Mouse (Mus musculus) hindbrain, embryonic 10.5 days (tissue): ENCODE measurements around the gene Ccdc162. TPM values are rescaled to one million over a fixed set of nuclear protein-coding genes. Genes with fewer than 3 reads are reported as not detected.

Source experiments
- DNase-seq: peaks from one replicate; pipeline ENCODE4 v3.0.0-alpha.2; 2017; ENCODE audit warnings: low spot score
- H3K27ac ChIP-seq: fragments of 300-500 bp; sonication (generic); 2 replicates; pipeline ENCODE4 v1.5.1; 2016; ENCODE audit warnings: mild to moderate bottlenecking, moderate library complexity
- H3K27me3 ChIP-seq: fragments of 300-500 bp; sonication (generic); 2 replicates; pipeline ENCODE4 v1.6.1; 2016; ENCODE audit warnings: mild to moderate bottlenecking; ENCODE audit not compliant: poor library complexity, insufficient read depth, severe bottlenecking
- H3K36me3 ChIP-seq: fragments of 300-500 bp; sonication (generic); 2 replicates; pipeline ENCODE4 v1.6.1; 2016; ENCODE audit warnings: mild to moderate bottlenecking, moderate library complexity
- H3K4me1 ChIP-seq: fragments of 300-500 bp; sonication (generic); replicated peaks from 2 replicates; pipeline ENCODE4 v1.6.1; 2016; ENCODE audit warnings: mild to moderate bottlenecking
- H3K4me3 ChIP-seq: fragments of 300-500 bp; sonication (generic); 2 replicates; pipeline ENCODE4 v1.5.1; 2016; ENCODE audit warnings: mild to moderate bottlenecking, moderate library complexity
- H3K9me3 ChIP-seq: fragments of 300-500 bp; sonication (generic); 2 replicates; pipeline ENCODE4 v1.6.1; 2016; ENCODE audit warnings: mild to moderate bottlenecking, moderate library complexity
- WGBS: fragments of 180-500 bp; shearing (Covaris S2); methylation state at CpG from one replicate; pipeline ENCODE4 v1.1.7; 2016; 5-methylcytosine and 5-hydroxymethylcytosine counted together
- polyA plus RNA-seq: library from polyadenylated mRNA; unstranded; fragments of >200 nt; fragmentation: Nextera tagmentation; extraction: Ambion mirVana; gene quantifications from 2 replicates; pipeline ENCODE4 v1.2.1, GENCODE M21; 2016

The Ccdc162 gene
- polyA plus RNA-seq, 1 experiment from 2014 or later = 0.51 TPM

DNA sequence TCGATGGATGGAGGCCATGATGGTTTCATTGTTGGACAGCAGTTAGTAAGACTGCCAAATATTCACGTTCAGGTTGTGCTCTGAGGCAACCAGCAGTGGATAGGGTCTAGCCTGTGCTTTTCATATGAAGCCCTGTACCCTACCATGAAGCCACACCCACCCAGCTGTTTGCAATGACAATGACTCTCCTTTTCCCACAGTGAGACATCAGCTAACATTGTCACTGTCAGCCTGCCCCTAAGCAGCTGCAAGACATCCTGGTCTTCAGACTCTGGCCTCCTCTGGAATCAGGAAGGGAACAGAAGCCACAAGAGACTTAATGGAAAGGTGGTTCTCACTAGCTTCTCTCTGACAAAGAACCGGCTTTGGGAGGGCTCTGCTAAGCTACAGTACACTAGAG lies 107.9 kb downstream of the Ccdc162 start:
- Histone ChIP-seq H3K36me3 (no peaks in the 10 kb centered on the region), H3K27ac (no peak overlapping the region), H3K27me3 (no peaks in the 10 kb centered on the region), H3K9me3 (no peaks in the 10 kb centered on the region), H3K4me1 (no peaks in the 10 kb centered on the region; the same call in 1 of the 2 replicates), H3K4me3 (no peak overlapping the region)
- no peak for DNase-seq
- WGBS = 87% methylated on average over 3 of the region's 3 CpGs

DNA sequence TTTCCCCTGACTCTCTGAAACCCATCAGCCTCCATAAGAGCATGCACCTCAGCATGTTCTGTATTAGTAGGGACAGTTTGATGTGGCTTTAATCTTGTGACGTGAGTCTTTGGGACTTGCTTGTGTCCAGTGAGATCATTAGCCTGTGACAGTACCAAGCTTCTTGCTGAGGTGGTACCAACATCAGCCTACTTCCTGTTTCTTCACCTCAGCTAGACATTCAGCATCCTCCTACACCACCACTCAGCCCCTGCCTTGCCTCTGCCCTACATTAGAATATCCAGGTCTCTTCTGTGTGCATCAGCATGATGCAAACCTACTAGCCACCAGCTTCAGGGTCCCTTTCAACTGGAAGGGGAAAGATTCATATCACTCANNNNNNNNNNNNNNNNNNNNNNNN lies 113.8 kb downstream of the Ccdc162 start:
- no peak overlapping the region for H3K4me3 ChIP-seq

DNA sequence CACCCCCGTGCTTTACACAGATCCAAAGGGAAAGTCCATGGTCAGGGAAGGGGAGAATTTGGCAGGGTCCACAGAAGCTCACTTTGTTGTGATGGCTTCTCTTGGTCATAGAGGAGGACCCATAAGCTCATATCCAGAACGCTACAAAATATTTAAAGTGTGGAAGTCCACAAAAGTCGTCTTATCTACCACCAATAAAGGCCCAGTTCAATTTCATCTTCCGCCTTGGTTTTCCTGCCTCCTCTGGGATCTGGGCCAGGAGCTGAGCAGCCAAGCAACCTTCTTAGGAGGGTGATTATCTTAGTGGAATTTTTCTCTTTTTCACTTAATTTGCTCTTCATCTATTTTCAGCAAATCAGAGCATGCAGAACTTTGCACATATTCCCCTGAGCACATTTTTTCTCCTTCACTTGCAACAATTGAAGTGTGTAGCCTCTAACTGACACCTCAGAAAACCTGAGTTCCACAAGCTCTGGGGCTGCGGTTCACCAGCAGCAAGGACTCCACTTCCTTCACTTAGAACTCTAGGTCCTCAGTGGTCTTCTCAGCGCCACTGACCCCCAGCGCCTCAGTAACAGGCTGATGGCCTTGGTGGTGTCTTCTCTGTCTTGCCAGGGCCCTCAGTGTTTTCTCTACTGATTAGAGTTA lies 114.4 kb downstream of the Ccdc162 start:
- Histone ChIP-seq H3K4me1 (peaks cover 4% of the 10 kb centered on the region), H3K9me3 (no peaks in the 10 kb centered on the region), H3K36me3 (no peaks in the 10 kb centered on the region), H3K27ac (no peak overlapping the region), H3K4me3 (no peak overlapping the region), H3K27me3 (no peaks in the 10 kb centered on the region)
- WGBS = 83% methylated on average over 7 of the region's 7 CpGs
- no peak for DNase-seq

More for the DNA sequence above, 113.8 kb downstream of the Ccdc162 start:
- no peaks in the 10 kb centered on the region for H3K27me3 ChIP-seq
- no peak for DNase-seq
- H3K9me3 ChIP-seq = no peaks in the 10 kb centered on the region
- H3K36me3 ChIP-seq = no peaks in the 10 kb centered on the region
- peaks cover 4% of the 10 kb centered on the region for H3K4me1 ChIP-seq
- 95% methylated on average over 1 of the region's 1 CpGs for WGBS
- no peak overlapping the region for H3K27ac ChIP-seq

DNA sequence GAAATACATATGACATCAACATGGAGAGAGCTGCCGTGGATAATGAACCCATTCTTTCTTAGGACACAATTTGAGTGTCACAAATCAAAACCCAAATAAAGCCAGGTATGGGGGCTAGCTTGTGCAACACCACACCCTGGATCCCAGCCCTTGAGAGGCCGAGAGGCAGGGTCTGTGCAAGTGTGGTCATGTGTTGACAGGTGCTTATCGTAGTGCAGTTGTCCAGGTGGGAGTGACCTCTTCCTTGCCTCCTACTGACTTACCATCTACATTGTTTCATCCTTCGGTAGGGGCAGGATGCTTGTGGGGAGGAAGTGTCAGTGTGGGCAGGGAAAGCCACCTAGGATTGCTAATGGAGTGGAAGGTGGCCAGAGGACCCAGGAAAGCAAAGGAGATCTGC lies 115.1 kb downstream of the Ccdc162 start:
- no peak overlapping the region for H3K4me3 ChIP-seq
- DNase-seq = no peak
- peaks cover 4% of the 10 kb centered on the region for H3K4me1 ChIP-seq
- 80% methylated on average over 4 of the region's 4 CpGs for WGBS
- no peaks in the 10 kb centered on the region for H3K9me3 ChIP-seq
- no peak overlapping the region for H3K27ac ChIP-seq
- H3K36me3 ChIP-seq = no peaks in the 10 kb centered on the region
- no peaks in the 10 kb centered on the region for H3K27me3 ChIP-seq

DNA sequence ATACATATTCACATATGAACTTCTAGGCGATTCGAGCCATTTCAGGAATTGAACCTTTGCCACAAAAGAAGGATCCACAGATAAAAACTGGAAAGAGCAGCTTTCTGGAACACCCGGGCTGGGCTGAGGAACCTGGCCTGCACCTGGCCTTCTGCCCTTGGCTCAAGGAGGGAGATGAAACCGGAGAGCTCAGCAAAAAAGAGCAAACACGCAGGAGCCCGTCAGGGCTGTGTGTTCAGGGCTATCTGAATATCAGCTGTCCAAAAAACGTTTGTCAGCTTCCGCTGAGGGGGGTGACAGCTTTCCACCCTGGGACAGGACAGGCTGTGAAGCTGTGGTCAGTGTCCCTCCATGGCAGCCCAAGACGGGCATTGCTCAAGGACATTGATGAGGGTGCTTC lies 117.4 kb downstream of the Ccdc162 start:
- peaks cover 4% of the 10 kb centered on the region for H3K4me1 ChIP-seq
- H3K4me3 ChIP-seq = no peak overlapping the region
- 84% methylated on average over 9 of the region's 9 CpGs for WGBS
- no peaks in the 10 kb centered on the region for H3K36me3 ChIP-seq
- no peaks in the 10 kb centered on the region for H3K27me3 ChIP-seq
- no peaks in the 10 kb centered on the region for H3K9me3 ChIP-seq
- DNase-seq = no peak
- no peak overlapping the region for H3K27ac ChIP-seq

DNA sequence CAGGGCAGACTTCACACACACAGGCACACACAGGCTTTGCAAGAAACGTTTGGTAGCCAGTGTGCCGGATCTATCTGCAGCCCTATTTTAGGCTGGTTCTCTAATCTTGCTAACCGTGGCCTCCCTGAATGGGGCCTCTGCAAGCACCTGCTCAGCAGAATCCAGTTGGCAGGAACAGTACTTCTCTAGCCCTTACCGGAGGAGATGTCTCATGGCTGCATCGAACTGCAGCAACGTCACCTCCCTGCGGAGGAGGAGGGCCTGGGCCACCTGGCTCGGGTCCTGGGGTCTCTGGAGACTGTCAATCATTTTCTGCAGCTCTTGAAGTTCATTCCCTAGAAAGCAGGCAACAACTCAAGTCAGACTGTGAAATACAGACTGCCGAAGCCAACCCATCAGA lies 118.2 kb downstream of the Ccdc162 start:
- H3K4me1 ChIP-seq = peaks cover 4% of the 10 kb centered on the region
- H3K27ac ChIP-seq = no peak overlapping the region
- no peaks in the 10 kb centered on the region for H3K9me3 ChIP-seq
- no peak for DNase-seq
- H3K27me3 ChIP-seq = no peaks in the 10 kb centered on the region
- no peaks in the 10 kb centered on the region for H3K36me3 ChIP-seq
- no peak overlapping the region for H3K4me3 ChIP-seq
- 64% methylated on average over 9 of the region's 9 CpGs for WGBS

DNA sequence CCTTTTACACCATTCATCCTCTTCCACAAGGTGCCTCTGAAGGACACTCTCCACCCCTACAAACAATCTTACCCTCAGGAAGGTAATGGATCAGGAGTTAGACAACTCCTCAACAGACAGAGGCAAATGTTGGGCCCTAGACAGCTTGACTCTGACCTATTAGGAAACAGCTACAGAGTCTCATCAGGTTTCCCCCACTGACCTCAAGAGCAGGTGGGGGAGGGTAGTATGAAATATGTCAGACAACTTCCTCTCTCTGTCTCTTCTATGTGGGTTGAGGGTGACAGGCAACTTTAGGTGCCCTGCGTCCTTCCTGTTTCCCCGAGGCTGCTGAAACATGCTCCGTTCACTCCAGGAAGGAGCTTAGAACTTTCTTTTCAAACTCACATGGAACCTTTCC lies 120.9 kb downstream of the Ccdc162 start:
- 88% methylated on average over 3 of the region's 3 CpGs for WGBS
- H3K9me3 ChIP-seq = no peaks in the 10 kb centered on the region

DNA sequence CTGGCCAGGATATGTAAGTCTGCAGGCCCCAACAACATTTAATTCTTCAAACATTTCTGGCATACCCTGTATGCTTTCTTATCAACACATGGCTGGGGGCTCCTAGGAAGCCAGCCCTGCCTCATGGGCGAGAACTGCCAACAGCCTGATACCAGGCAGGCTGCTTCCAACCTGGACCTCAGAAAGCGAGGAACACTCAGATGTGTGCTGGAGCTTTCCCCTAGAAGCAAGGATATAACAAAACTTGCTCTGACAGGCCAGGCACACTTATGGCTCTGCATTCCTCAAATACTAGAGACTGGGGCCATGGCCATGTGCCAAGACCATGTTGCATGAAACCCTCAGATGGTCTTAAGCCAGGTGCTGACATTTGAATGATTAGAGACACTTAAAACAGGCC lies 121.5 kb downstream of the Ccdc162 start:
- 87% methylated on average over 2 of the region's 2 CpGs for WGBS
- H3K27ac ChIP-seq = no peak overlapping the region

More for the DNA sequence above, 120.9 kb downstream of the Ccdc162 start:
- H3K4me1 ChIP-seq = peaks cover 4% of the 10 kb centered on the region
- H3K27ac ChIP-seq = no peak overlapping the region
- DNase-seq = no peak
- H3K27me3 ChIP-seq = no peaks in the 10 kb centered on the region
- no peak overlapping the region for H3K4me3 ChIP-seq
- no peaks in the 10 kb centered on the region for H3K36me3 ChIP-seq

DNA sequence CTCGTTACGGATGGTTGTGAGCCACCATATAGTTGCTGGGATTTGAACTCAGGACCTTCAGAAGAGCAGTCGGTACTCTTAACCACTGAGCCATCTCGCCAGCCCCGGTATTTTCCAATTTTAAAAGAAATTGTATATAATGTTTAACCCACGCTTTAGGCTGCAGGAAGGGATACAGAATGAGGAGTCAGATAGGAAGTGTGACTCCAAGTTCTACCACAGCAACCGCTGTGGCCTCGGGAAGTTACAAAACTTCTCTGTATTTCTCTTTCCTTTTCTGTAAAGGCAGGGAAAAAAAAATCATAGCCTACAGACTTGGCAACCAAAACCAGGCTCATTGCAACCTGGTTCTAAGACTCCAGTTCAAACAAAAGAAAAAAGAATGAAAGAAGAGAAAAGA lies 122.0 kb downstream of the Ccdc162 start:
- WGBS = 91% methylated on average over 8 of the region's 8 CpGs
- no peak overlapping the region for H3K4me3 ChIP-seq
- H3K27me3 ChIP-seq = no peaks in the 10 kb centered on the region
- DNase-seq = no peak
- no peaks in the 10 kb centered on the region for H3K36me3 ChIP-seq
- no peaks in the 10 kb centered on the region for H3K9me3 ChIP-seq
- peaks cover 4% of the 10 kb centered on the region for H3K4me1 ChIP-seq
- H3K27ac ChIP-seq = no peak overlapping the region

More for the DNA sequence above, 121.5 kb downstream of the Ccdc162 start:
- peaks cover 4% of the 10 kb centered on the region for H3K4me1 ChIP-seq
- H3K4me3 ChIP-seq = no peak overlapping the region
- DNase-seq = no peak
- no peaks in the 10 kb centered on the region for H3K9me3 ChIP-seq
- H3K36me3 ChIP-seq = no peaks in the 10 kb centered on the region
- H3K27me3 ChIP-seq = no peaks in the 10 kb centered on the region

DNA sequence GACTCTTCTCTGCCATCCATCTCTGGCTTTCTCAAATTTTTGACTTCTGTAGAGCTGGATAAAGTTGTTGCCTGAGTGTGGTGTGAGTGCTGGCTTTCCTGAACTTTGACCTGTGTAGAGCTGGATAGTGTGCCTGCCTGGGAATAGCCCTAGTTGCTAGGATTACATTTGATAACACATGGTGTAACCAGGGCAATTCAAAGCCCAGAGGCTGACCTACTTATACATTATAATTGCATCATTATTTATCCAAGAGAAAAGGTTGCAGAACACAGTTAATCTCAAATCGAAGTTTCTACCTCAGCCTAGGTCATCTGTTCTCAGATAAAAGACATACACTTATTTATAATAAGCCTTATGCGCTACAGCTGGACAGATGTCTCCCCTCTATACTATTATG lies 127.8 kb downstream of the Ccdc162 start:
- peaks cover 6% of the 10 kb centered on the region for H3K4me1 ChIP-seq
- no peaks in the 10 kb centered on the region for H3K9me3 ChIP-seq
- DNase-seq = no peak
- 88% methylated on average over 2 of the region's 2 CpGs for WGBS
- H3K4me3 ChIP-seq = no peak overlapping the region
- H3K27ac ChIP-seq = no peak overlapping the region
- H3K36me3 ChIP-seq = no peaks in the 10 kb centered on the region
- no peaks in the 10 kb centered on the region for H3K27me3 ChIP-seq

DNA sequence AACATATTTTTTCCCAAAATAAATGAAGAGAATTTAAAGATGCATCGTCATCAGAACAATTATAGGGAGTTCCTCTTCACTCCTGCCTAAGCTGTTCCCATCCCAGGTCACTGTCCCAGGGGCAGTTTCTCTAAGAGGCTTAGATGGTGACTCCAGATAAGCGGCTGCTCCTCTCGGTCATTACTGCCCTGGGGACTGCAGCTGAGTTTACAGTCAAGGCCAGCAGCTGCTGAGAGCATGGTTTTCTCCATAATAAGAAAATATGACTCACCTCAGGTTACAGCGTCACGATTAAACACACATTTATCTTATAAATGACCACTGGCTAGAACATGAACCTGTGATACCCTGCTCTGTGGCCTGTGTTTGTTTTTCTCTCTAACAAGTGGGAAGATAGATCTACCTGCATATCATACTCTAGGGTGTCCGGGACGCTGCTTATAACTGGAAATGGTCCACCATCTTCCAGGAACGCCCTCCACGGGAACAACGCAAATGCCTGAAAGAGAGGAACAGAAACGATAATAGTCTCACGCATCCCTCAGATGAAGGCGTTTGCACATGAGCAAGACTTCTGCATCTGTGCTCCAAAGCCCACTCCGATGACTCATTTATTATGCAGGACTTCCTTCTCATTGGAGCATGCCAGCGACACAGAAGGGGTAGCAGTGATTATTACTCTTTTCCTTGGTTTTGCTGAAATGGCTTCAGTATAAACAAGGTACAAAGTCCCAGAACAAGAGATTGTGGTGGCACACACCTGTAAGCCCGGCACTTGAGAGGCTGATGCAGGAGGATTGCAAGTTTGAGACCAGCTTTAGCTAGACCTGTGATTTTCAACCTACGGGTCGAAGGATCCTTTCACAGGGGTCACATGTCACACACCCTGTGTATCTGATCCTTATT lies 129.2 kb downstream of the Ccdc162 start:
- no peak overlapping the region for H3K27ac ChIP-seq
- no peaks in the 10 kb centered on the region for H3K36me3 ChIP-seq
- WGBS = 89% methylated on average over 18 of the region's 18 CpGs
- DNase-seq = no peak
- H3K4me3 ChIP-seq = no peak overlapping the region
- peaks cover 18% of the 10 kb centered on the region for H3K4me1 ChIP-seq
- no peaks in the 10 kb centered on the region for H3K27me3 ChIP-seq
- no peaks in the 10 kb centered on the region for H3K9me3 ChIP-seq

DNA sequence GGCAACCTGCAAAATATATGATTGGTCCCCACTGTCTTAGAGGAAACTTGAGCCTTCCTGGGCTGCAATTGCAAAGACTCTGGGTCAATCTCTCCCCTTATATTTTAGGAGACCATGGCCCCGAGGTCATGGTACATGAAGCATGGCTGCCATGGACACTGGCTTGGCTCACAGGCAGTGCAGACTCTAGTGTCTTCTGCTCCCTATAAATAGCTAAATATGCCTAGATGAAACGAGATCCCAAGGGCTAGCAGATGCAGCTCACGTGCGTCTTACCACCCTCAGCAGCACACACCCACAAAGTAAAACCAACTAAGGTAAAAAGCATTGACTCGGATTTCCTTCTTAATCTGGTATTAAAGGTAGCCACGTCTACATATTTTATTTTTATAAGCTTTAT lies 133.1 kb downstream of the Ccdc162 start:
- no peaks in the 10 kb centered on the region for H3K27me3 ChIP-seq
- H3K27ac ChIP-seq = peak overlapping the region; percentile 76
- H3K9me3 ChIP-seq = no peaks in the 10 kb centered on the region
- DNase-seq = no peak
- 56% methylated on average over 6 of the region's 6 CpGs for WGBS
- no peak overlapping the region for H3K4me3 ChIP-seq
- no peaks in the 10 kb centered on the region for H3K36me3 ChIP-seq
- H3K4me1 ChIP-seq = peaks cover 18% of the 10 kb centered on the region

DNA sequence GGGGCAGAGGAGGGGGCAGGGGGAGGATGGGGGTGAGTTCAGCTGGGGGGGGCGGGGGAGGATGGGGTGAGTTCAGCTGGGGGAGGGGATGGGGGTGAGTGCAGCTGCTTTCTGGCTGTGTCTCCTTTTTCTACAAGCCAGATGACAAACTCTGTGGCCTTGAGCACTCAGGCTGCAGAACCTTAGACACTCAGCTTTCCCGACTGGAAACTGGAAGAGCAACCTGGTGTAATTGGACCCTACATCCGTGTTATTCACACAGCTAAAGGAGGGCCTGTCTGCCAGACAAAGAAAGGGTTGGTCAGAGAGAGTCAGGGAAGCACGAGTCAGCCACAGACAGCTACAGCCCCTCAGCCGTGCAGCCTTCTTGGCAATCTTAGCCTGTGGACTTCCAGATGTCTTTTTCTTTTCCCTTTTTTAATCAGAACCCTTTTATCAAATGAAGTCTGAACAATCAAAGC lies 133.5 kb downstream of the Ccdc162 start:
- Histone ChIP-seq H3K9me3 (no peaks in the 10 kb centered on the region), H3K27ac (peak overlapping the region; percentile 76), H3K36me3 (no peaks in the 10 kb centered on the region), H3K4me3 (no peak overlapping the region), H3K27me3 (no peaks in the 10 kb centered on the region), H3K4me1 (peaks cover 18% of the 10 kb centered on the region)
- WGBS = 15% methylated on average over 5 of the region's 5 CpGs
- DNase-seq = peak; percentile 25
